Mouse (Mus musculus) forebrain, embryonic 16.5 days (tissue): ENCODE measurements around the gene Kdelc1. TPM values are rescaled to one million over a fixed set of nuclear protein-coding genes. Genes with fewer than 3 reads are reported as not detected.

ENCODE experiments used
- ATAC-seq: fragments of 200-750 bp; cut with Nextera tagmentation; 2 replicates; pipeline ENCODE4 v1.8.0; 2017; ENCODE audit warnings: mild to moderate bottlenecking, moderate library complexity
- H3K27ac ChIP-seq: fragments of 300-500 bp; sonication (generic); 2 replicates; pipeline ENCODE4 v1.5.1; 2014; ENCODE audit warnings: low read length, control low read depth
- H3K27me3 ChIP-seq: fragments of 300-500 bp; sonication (generic); replicated peaks from 2 replicates; pipeline ENCODE4 v1.6.1; 2014; ENCODE audit warnings: low read length; ENCODE audit not compliant: control insufficient read depth, insufficient read depth
- H3K36me3 ChIP-seq: fragments of 300-500 bp; sonication (generic); 2 replicates; pipeline ENCODE4 v1.6.1; 2014; ENCODE audit not compliant: control insufficient read depth, insufficient read depth
- H3K4me1 ChIP-seq: fragments of 300-500 bp; sonication (generic); replicated peaks from 2 replicates; pipeline ENCODE4 v1.6.1; 2014; ENCODE audit warnings: low read length; ENCODE audit not compliant: control insufficient read depth, insufficient read depth
- H3K4me2 ChIP-seq: fragments of 300-500 bp; sonication (generic); 2 replicates; pipeline ENCODE4 v1.6.1; 2014; ENCODE audit warnings: mild to moderate bottlenecking, low read length, control low read depth
- H3K4me3 ChIP-seq: fragments of 300-500 bp; sonication (generic); replicated peaks from 2 replicates; pipeline ENCODE4 v1.5.1; 2014; ENCODE audit warnings: mild to moderate bottlenecking, low read length, control low read depth
- H3K9ac ChIP-seq: fragments of 300-500 bp; sonication (generic); replicated peaks from 2 replicates; pipeline ENCODE4 v1.6.1; 2014; ENCODE audit warnings: low read depth, low read length, control low read depth
- H3K9me3 ChIP-seq: fragments of 300-500 bp; sonication (generic); 2 replicates; pipeline ENCODE4 v1.6.1; 2016; ENCODE audit warnings: low read length; ENCODE audit not compliant: control insufficient read depth
- WGBS: fragments of 180-500 bp; shearing (Covaris S2); extraction: QIAGEN DNeasy Blood & Tissue Kit; methylation state at CpG from one replicate; pipeline ENCODE4 v1.1.7; 2014; 5-methylcytosine and 5-hydroxymethylcytosine counted together
- polyA plus RNA-seq: library from polyadenylated mRNA; unstranded; fragments of >200 nt; fragmentation: Nextera tagmentation; extraction: Ambion mirVana; gene quantifications from 2 replicates; pipeline ENCODE4 v1.2.1, GENCODE M21; 2015

Gene Kdelc1
- polyA plus RNA-seq, 1 experiment from 2014 or later, result 27.6 TPM

- H3K36me3 ChIP-seq, result peaks cover 16% of the 10 kb centered on the region
Observed at GRCm38 (mm10) chr1:44140232-44140631, 21.6 kb upstream of the Kdelc1 start.

GRCm38 (mm10) chr1:44129929-44130581 lies 11.4 kb upstream of the Kdelc1 start:
- Histone ChIP-seq H3K36me3 (peaks cover 20% of the 10 kb centered on the region), H3K27me3 (no peaks in the 10 kb centered on the region)
- WGBS, result 97% methylated on average over 4 of the region's 4 CpGs

More at GRCm38 (mm10) chr1:44140232-44140631, 21.6 kb upstream of the Kdelc1 start:
- H3K9ac ChIP-seq, result no peak overlapping the region
- no peak overlapping the region for H3K27ac ChIP-seq
- no peak overlapping the region for H3K4me2 ChIP-seq
- no peak for ATAC-seq
- WGBS, result 94% methylated on average over 4 of the region's 4 CpGs
- H3K9me3 ChIP-seq, result no peaks in the 10 kb centered on the region
- H3K27me3 ChIP-seq, result no peaks in the 10 kb centered on the region
- no peaks in the 10 kb centered on the region for H3K4me1 ChIP-seq
- no peak overlapping the region for H3K4me3 ChIP-seq

GRCm38 (mm10) chr1:44125590-44125989 lies 7.0 kb upstream of the Kdelc1 start:
- no peak for ATAC-seq
- Histone ChIP-seq H3K9ac (no peak overlapping the region), H3K4me1 (peaks cover 5% of the 10 kb centered on the region), H3K4me3 (no peak overlapping the region), H3K9me3 (no peaks in the 10 kb centered on the region), H3K36me3 (peaks cover 11% of the 10 kb centered on the region), H3K4me2 (no peak overlapping the region), H3K27ac (no peak overlapping the region), H3K27me3 (no peaks in the 10 kb centered on the region)
- 90% methylated on average over 4 of the region's 4 CpGs for WGBS

More at GRCm38 (mm10) chr1:44129929-44130581, 11.4 kb upstream of the Kdelc1 start:
- Histone ChIP-seq H3K4me3 (no peak overlapping the region), H3K27ac (no peak overlapping the region), H3K4me1 (no peaks in the 10 kb centered on the region), H3K9me3 (no peaks in the 10 kb centered on the region), H3K4me2 (no peak overlapping the region), H3K9ac (no peak overlapping the region)
- ATAC-seq, result no peak

GRCm38 (mm10) chr1:44122256-44122655 lies 3.6 kb upstream of the Kdelc1 start:
- Histone ChIP-seq H3K9ac (no peak overlapping the region), H3K4me1 (peaks cover 11% of the 10 kb centered on the region), H3K4me2 (no peak overlapping the region), H3K27me3 (no peaks in the 10 kb centered on the region), H3K9me3 (no peaks in the 10 kb centered on the region), H3K4me3 (no peak overlapping the region), H3K36me3 (peaks cover 3% of the 10 kb centered on the region; the same call in 1 of the 2 replicates), H3K27ac (no peak overlapping the region)
- WGBS, result 86% methylated on average over 3 of the region's 3 CpGs
- ATAC-seq, result no peak

GRCm38 (mm10) chr1:44120074-44120406 lies 1.4 kb upstream of the Kdelc1 start:
- no peaks in the 10 kb centered on the region for H3K27me3 ChIP-seq
- peak overlapping the region; percentile 75 for H3K4me2 ChIP-seq
- peak overlapping the region; percentile 92 for H3K9ac ChIP-seq
- WGBS, result 2% methylated on average over 6 of the region's 6 CpGs
- peak overlapping the region; percentile 96 for H3K27ac ChIP-seq
- no peak; the same call in 1 of the 2 replicates for ATAC-seq
- H3K4me1 ChIP-seq, result peaks cover 11% of the 10 kb centered on the region
- no peaks in the 10 kb centered on the region for H3K36me3 ChIP-seq
- H3K4me3 ChIP-seq, result peak overlapping the region; percentile 65
- no peaks in the 10 kb centered on the region for H3K9me3 ChIP-seq

- H3K4me3 ChIP-seq, result peak overlapping the region; percentile 65
- H3K9ac ChIP-seq, result peak overlapping the region; percentile 92
- H3K4me2 ChIP-seq, result peak overlapping the region; percentile 75
- no peaks in the 10 kb centered on the region for H3K9me3 ChIP-seq
- no peaks in the 10 kb centered on the region for H3K27me3 ChIP-seq
- peaks cover 11% of the 10 kb centered on the region for H3K4me1 ChIP-seq
- ATAC-seq, result peak; percentile 86
- under 1% methylated on average over 40 of the region's 43 CpGs for WGBS
- H3K27ac ChIP-seq, result peak overlapping the region; percentile 96
- no peaks in the 10 kb centered on the region for H3K36me3 ChIP-seq
Observed at GRCm38 (mm10) chr1:44119201-44120073, 829 bp upstream of the Kdelc1 start.

- Histone ChIP-seq H3K4me1 (peaks cover 11% of the 10 kb centered on the region), H3K4me3 (no peak overlapping the region), H3K36me3 (no peaks in the 10 kb centered on the region; the same call in 1 of the 2 replicates), H3K9me3 (no peaks in the 10 kb centered on the region), H3K4me2 (peak overlapping the region; percentile 33), H3K9ac (no peak overlapping the region), H3K27me3 (no peaks in the 10 kb centered on the region), H3K27ac (no peak overlapping the region)
- no peak for ATAC-seq
Observed at GRCm38 (mm10) chr1:44117571-44117970, 1.0 kb downstream of the Kdelc1 start.

- peak overlapping the region; percentile 89 for H3K4me3 ChIP-seq
- peak overlapping the region; percentile 57 for H3K4me2 ChIP-seq
- H3K9me3 ChIP-seq, result no peaks in the 10 kb centered on the region
- no peaks in the 10 kb centered on the region for H3K27me3 ChIP-seq
- H3K9ac ChIP-seq, result 0 out of 2 replicates have a peak overlapping the region, but pooled peaks have one; percentile 37
- peaks cover 9% of the 10 kb centered on the region for H3K4me1 ChIP-seq
- H3K36me3 ChIP-seq, result peaks cover 6% of the 10 kb centered on the region
- H3K27ac ChIP-seq, result no peak overlapping the region
- 12% methylated on average over 5 of the region's 5 CpGs for WGBS
- ATAC-seq, result no peak
Observed at GRCm38 (mm10) chr1:44102939-44103338, 15.7 kb downstream of the Kdelc1 start.

- Histone ChIP-seq H3K27ac (peak within 1 kb of the TSS; percentile 85), H3K27me3 (no peaks in the 10 kb centered on the region), H3K9ac (peak within 1 kb of the TSS; percentile 81), H3K4me2 (peak within 1 kb of the TSS; percentile 69), H3K36me3 (peaks cover 2% of the 10 kb centered on the region; the same call in 1 of the 2 replicates), H3K4me1 (peaks cover 9% of the 10 kb centered on the region), H3K4me3 (peak within 1 kb of the TSS; percentile 89), H3K9me3 (no peaks in the 10 kb centered on the region)
- peak; percentile 99 for ATAC-seq
- WGBS, result 0% methylated on average over 52 of the region's 55 CpGs
Observed at GRCm38 (mm10) chr1:44102259-44102717, 16.3 kb downstream of the Kdelc1 start, which contains the start of gene Tex30. Tex30 (minus strand) TSS chr1:44102441.
